Mouse (Mus musculus) heart, adult 18-20 months (tissue): ENCODE results near the gene Tmem88. TPM values are rescaled to one million over a fixed set of nuclear protein-coding genes. Genes with fewer than 3 reads are reported as not detected.

Experiments used
- DNase-seq, 2 experiments: peaks; one replicate each; pipeline ENCODE4 v3.0.0; 2021 to 2022; ENCODE audit warnings: mixed read lengths in 1 of 2
- long read RNA-seq, 2 experiments: library from polyadenylated mRNA; stranded (forward); transcript quantifications; one replicate each; pipeline ENCODE4 v2.0.0; 2021
- total RNA-seq, 2 experiments: library from RNA; stranded (reverse); gene quantifications; 2 replicates each; pipeline ENCODE4 v1.2.3; 2021

The Tmem88 gene
- 10 to 100 TPM; 10.3 to 14.3 TPM for total RNA-seq
- long read RNA-seq, experiment 1, transcript Tmem88-201 (2 exons, 1,582 nt), result major isoform, 10 of 10 reads
- long read RNA-seq, experiment 1, partial matches to known transcripts, result 0 of 10 reads
- long read RNA-seq, experiment 1, other reads (novel, unspliced or antisense), result 0 of 10 reads
- long read RNA-seq, experiment 2, transcript Tmem88-201 (2 exons, 1,582 nt), result major isoform, 5 of 5 reads
- long read RNA-seq, experiment 2, partial matches to known transcripts, result 0 of 5 reads
- long read RNA-seq, experiment 2, other reads (novel, unspliced or antisense), result 0 of 5 reads

- DNase-seq, result peak; percentile 64 to 74
These were observed at the start of gene Tmem88 for GRCm38 (mm10) chr11:69398059-69398458. Gene Tmem88, minus strand, starts transcription at chr11:69398234.

DNA sequence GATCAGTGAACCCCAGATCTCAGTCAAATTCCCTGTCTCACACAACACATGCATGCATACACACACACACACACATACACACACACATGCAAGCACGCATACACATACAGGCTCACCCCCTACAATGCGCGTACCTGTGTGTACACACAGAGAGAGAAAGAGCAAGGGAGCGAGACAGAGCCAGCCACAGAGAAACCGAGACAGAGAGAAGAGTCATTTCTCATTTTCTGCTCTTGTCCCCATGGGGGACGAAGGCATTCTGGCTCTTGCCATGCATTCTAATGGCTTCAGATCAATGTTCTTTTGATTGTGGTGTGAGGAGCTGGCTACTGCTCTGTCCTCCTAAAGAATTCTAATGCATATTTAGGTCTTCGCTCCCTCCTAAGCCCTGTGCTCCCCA is 49.3 kb upstream of the Tmem88 start:
- no peak for DNase-seq

- DNase-seq, result peak; percentile 38 to 58
These were observed 45.3 kb upstream of the Tmem88 start for GRCm38 (mm10) chr11:69443328-69443727.

DNA sequence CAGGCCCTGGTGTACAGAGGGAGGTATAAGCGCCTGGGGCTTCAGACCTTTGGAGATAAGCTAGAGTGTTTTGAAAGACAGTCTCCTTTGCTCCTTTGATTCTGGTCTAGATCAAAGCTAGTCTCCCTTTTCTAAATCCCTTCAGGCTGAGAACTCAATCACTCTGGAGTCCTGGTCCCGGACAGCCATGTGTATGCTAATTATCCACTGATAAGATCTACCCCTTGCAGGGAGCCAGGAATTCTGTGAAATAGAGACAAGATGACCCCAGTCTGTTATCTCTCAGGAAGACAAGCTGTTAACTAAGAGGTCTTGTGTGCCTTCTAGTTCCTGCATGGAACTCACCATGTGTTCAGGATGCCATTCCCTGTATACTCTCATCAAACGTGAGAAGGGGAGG is 39.3 kb upstream of the Tmem88 start:
- no peak for DNase-seq

- no peak for DNase-seq
These were observed 35.2 kb upstream of the Tmem88 start for GRCm38 (mm10) chr11:69433189-69433588.

DNA sequence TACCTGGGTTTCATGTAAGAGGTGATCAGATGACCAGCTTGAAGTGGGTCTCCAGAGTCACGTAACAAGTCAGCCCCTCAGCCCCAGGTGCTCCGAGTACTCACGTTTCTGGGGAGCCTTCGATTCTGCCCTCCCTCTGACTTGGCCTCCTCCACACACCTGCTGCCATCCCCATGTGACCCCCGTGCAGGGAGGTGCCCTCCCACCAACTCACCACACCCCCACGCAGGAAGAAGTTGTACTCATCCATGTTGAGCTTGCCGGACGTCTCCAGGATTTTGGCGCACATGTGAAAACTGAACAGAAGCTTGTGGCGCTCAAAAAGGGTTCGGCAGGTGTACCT is 34.6 kb upstream of the Tmem88 start:
- DNase-seq, result no peak

GRCm38 (mm10) chr11:69431829-69432639 is 34.0 kb upstream of the Tmem88 start:
- peak; percentile 79 to 83 for DNase-seq

GRCm38 (mm10) chr11:69430631-69431030 is 32.6 kb upstream of the Tmem88 start:
- no peak for DNase-seq

DNA sequence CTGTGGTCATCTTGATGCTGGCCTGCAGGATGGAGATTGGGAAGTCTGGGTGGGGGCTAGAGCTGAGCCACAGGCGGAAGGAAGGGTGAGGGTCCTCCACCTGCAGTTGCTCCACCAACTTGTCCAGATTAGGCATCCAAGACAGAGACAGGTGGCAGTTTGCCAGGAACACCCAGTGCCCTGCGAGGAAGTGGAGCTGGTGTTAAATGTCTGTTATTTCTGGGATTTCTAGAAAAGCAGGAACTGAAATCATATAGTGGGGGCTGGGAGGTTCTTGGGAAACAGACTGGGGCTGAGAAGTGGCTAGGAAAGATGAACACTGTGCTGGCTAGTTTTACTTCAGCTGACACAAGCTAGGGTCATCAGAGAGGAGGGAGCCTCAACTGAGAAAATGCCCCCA is 31.3 kb upstream of the Tmem88 start:
- peak; percentile 51 to 76 for DNase-seq

GRCm38 (mm10) chr11:69428751-69429150 is 30.7 kb upstream of the Tmem88 start:
- peak in 1 of 2 experiments; percentile 56 for DNase-seq

- DNase-seq, result no peak
These were observed 28.2 kb upstream of the Tmem88 start for GRCm38 (mm10) chr11:69426246-69426645.

GRCm38 (mm10) chr11:69423885-69424284 is 25.9 kb upstream of the Tmem88 start:
- DNase-seq, result no peak

DNA sequence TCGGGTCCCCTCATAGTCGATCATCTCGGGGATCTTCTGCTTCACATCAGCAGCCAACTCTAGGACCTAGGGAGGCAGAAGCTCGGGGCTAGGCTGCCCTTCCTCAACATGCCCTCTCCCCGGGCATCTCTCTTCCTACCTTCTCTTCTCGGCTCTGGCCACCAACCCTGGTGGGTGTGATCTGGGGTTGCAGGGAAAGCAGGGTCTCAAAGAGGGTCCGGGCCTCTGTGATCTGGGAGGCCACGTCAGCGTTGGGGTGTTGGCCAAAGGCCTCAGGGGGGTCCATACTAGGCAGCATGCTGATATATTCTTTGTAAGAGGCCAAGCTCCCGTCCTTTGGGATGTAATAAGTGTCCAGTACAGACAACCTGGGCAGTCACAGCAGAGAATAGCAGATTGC is 24.8 kb upstream of the Tmem88 start:
- no peak for DNase-seq

DNA sequence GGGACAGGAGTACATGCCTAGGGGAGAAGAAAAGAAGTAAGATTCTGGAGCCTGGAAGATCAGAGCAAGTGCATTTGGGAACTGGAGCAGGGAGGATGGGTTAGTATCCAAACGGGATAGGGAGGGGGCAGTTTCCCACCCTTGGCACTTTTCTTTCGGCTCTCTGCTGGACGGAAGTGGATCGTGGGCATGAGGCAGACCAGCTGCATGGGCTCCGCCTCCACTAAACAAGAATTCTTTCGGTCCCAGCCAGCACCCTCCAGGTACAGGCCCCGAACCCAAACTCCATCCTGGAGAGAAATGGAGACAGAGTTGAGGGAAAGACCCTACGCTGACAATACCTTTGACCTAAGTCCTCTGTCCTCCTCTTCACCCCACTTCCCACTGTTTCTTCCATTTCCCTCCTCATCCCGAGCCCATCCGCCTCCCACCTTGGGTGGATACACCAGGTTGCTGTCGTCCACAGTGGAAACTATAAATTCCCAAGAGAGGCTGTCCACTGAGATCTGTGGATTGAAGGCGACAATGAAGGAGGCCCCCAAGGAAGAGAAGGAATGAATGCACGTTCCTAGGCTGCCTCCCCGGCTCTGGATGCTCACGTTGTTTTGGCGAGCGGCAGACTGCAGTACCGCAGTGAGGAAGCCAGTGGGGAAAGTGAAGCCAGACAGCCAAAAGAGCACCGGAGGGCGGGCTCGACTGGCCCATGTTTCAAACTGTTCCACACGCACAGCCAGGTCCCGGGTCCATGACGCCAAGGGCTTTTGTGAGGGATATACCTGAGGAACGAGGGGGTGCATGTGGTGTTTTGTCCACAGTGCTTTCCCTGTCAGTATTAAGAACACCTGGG is 23.3 kb upstream of the Tmem88 start:
- DNase-seq, result no peak

- DNase-seq, result peak in 1 of 2 experiments; percentile 13
These were observed 22.5 kb upstream of the Tmem88 start for GRCm38 (mm10) chr11:69420554-69421000.

DNA sequence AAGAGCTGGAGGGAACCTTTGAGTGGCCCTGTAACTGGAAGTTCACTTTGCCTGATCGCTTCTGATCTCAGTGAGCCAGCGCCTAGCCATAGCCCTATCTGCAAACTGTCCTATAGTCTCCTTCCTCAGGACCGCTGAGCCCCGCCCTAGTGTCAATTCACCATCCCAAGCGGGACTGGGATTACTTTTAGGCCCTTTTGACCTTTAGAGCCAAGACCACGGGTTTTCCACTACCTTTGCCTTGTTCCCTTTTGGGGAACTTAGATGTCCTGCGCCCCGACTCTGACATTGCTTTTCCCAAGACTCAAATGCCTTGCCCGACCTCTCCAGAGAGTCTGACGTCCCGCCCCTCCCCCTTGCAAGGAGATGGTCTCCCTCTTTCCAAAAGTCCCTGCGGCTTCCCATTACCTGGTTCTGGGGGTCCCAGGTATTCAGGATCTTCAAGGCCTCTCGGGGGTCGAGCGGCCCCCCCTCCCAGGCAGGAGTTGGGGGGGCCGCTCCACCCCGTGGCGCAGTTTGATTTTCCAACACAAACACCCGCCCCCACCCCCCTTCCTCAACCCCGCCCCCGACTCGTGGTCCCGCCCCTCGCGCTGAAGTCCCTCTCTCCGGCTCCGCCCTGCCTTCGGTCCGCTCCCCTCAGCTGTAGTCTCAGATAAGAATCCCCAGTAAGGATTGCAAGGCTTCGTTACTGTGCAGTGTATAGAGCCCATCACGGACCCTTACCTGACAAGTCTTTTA is 21.9 kb upstream of the Tmem88 start:
- DNase-seq, result peak; percentile 73 to 84

- peak in 1 of 2 experiments; percentile 52 for DNase-seq
These were observed 21.4 kb upstream of the Tmem88 start for GRCm38 (mm10) chr11:69419443-69419812.

GRCm38 (mm10) chr11:69418481-69419442 is 20.7 kb upstream of the Tmem88 start:
- peak; percentile 93 to 97 for DNase-seq

DNA sequence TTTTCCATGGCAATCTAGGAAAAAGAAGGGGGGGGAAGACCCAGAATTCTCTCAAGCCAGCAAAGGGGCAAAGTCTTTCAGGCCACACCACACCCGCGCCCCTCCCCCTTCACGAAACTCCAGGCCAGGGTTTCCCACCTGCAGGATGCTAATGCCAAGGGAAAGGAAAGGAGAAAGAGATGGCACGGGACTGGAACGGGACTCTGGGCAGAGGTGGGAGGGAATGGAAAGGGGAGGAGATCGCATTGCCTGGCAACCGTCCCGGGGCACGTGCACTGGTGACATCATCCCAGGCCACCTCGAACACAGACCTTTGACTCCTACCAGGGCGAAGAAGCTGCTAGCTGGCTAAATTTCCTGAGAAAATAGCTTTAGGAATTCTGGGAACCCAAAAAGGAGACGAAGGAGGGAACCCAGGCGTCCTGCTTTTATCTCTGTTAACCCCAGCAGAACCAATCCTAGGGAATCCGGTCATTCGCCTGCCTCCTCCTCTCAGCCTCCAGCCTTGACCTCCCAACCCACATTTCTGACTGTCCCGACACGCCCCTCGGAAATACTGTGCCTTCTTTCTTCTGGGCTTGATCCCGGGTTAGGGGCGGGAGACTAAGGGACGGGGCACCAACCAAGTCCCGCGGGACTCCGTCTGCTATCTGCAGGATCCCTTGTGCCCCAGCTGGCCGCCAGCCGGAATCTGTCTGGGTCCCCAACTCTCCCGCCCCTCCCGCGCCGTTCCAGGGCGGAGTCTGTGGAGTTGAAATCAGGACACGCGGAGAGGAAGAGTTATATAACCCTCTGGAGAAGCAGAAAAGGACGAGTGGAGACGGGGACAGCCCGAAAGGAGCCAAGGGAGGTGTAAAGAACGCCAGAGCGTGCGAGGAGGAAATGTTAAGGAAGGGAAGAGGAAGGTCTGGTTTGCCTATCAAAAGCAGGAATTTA is 19.7 kb upstream of the Tmem88 start:
- peak; percentile 95 to 96 for DNase-seq
